Mouse (Mus musculus) liver, embryonic 14.5 days (tissue): Measurements from ENCODE around the gene Hoxa2.

Source experiments
- CTCF ChIP-seq: IDR thresholded peaks from 2 replicates; pipeline ENCODE4 v1.5.1; 2016; ENCODE audit warnings: antibody characterized with exemption, low read depth, control low read depth
- EP300 ChIP-seq: IDR thresholded peaks from 2 replicates; pipeline ENCODE4 v1.6.1; 2016; ENCODE audit warnings: antibody characterized with exemption, low read depth

DNA sequence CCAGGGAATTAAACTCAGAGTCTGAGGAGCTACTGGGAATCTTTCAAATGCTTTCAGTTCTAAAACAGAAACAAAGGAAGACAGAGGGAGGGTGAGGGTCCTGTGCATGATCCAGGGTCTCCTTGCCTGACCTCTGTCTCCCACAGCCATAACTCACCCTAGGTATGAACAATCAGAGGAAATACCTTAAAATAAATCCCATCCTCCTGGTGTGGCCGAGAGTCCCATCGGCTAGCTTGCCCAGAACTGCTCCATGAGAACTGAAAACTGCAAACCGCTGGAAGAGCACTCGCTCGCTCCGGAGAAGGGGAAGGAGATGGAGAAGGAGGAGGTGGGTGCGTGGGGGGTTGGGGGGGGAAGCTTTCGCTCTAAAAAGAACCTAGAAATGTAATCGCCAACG is 15.1 kb upstream of the Hoxa2 start:
- TF ChIP-seq EP300 = no peak
- TF ChIP-seq CTCF = no peak
